Mouse (Mus musculus): ENCODE results near the gene Itgb1bp2. TPM values are rescaled to one million over a fixed set of nuclear protein-coding genes. Genes with fewer than 3 reads are reported as not detected.
"Not testable (repeated sequence)": the region's sequence is repeated elsewhere in the genome, so short reads cannot be mapped to it uniquely, and the experiment has no call there.

The Itgb1bp2 gene
- polyA plus RNA-seq, 1 experiment from 2014 or later, result 3.7 TPM

DNA sequence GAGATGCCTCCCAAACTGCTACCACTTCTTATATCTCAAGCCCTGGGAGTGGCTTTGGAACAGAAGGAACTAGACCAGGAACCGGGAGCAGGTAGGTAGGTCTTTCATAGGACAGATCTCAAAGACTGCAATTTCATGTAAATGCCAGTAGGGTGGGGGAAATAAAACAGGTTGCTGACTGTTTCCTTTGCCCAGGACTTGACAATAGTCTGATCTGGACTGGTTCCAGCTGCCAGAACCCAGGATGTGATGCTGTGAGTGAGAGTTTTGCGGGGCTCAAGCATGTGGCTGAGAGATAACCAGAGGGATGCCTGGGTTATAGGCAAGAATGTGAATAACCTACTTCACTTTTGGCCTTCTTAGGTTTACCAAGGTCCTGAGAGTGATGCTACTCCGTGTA, 2.7 kb downstream of the Itgb1bp2 start:
- no peak for ATAC-seq (ENCODE audit: low FRiP score)
- Histone ChIP-seq H3K4me1 (no peaks in the 10 kb centered on the region), H3K4me2 (replicated peaks) (no peak overlapping the region), H3K27me3 (no peaks in the 10 kb centered on the region), H3K9me3 (replicated peaks) (no peaks in the 10 kb centered on the region), H3K27ac (no peak overlapping the region), H3K36me3 (peaks cover 38% of the 10 kb centered on the region), H3K4me3 (no peak overlapping the region), H3K9ac (no peak overlapping the region)
- 86% methylated on average over 3 of the region's 3 CpGs for WGBS

DNA sequence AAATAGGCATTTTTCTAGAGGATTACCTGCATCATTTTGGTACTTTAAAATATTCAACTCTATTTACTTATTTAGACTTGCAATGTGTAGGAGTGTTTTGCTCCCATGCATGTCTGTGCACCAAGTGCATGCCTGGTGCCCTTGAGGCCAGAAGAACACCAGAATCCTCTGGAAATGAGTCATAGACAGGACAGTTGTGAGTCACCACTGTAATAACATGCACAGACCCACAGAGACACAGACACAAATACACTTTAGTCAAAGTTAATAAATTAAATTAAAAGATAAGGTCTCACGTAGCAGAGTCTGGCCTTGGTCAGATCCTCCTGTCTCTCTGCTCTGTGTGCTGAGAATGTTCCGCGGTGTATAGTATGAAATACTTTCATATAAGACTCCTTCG, 23.3 kb downstream of the Itgb1bp2 start:
- Histone ChIP-seq H3K4me1 (no peaks in the 10 kb centered on the region), H3K27me3 (no peaks in the 10 kb centered on the region), H3K4me2 (replicated peaks) (no peak overlapping the region), H3K9me3 (replicated peaks) (no peaks in the 10 kb centered on the region), H3K36me3 (peaks cover 12% of the 10 kb centered on the region; the same call in 1 of the 2 replicates), H3K9ac (no peak overlapping the region), H3K27ac (no peak overlapping the region), H3K4me3 (no peak overlapping the region)
- WGBS, result 94% methylated on average over 4 of the region's 4 CpGs
- no peak for ATAC-seq (ENCODE audit: low FRiP score)

DNA sequence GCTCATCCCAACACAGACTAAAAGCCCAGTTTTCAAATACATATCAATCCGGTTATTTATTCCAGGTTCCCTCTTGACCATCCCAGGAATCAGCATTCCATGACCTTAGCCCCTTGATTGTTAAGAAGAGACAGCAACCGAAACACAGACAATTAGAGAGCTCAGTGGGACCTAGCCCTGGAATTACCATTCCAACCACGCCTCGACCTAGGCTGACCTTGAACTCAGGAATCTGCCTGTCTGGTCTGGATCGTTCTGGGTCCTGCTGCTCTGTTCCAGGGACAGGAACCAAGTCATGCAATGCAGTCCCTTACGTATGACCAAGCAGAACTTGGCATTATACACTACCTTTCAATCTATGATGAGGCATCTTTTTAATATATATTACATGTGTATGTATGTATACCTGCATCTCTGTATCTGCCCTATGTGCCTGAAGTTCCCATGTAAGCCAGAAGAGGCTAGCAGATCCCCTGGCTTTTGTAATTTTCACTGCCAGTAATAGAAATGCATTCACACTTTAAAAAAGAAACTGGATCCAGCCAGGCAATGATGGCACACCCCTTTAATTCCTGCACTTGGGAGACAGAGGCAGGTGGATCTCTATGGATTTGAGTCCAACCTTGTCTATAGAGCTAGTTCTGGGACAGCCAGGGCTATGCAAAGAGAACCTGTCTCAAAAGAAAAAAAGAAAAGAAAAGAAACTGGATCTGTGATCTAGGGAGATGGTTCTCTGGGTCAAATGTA, 32.9 kb downstream of the Itgb1bp2 start:
- peaks cover 11% of the 10 kb centered on the region; the same call in 1 of the 2 replicates for H3K36me3 ChIP-seq
- H3K27me3 ChIP-seq, result no peaks in the 10 kb centered on the region
- 74% methylated on average over 6 of the region's 6 CpGs for WGBS
- H3K9ac ChIP-seq, result no peak overlapping the region
- no peak overlapping the region for H3K4me3 ChIP-seq
- no peak for ATAC-seq (ENCODE audit: low FRiP score)
- no peak overlapping the region for H3K27ac ChIP-seq
- no peaks in the 10 kb centered on the region for H3K9me3 ChIP-seq (replicated peaks)
- H3K4me1 ChIP-seq, result no peaks in the 10 kb centered on the region
- no peak overlapping the region for H3K4me2 ChIP-seq (replicated peaks)

DNA sequence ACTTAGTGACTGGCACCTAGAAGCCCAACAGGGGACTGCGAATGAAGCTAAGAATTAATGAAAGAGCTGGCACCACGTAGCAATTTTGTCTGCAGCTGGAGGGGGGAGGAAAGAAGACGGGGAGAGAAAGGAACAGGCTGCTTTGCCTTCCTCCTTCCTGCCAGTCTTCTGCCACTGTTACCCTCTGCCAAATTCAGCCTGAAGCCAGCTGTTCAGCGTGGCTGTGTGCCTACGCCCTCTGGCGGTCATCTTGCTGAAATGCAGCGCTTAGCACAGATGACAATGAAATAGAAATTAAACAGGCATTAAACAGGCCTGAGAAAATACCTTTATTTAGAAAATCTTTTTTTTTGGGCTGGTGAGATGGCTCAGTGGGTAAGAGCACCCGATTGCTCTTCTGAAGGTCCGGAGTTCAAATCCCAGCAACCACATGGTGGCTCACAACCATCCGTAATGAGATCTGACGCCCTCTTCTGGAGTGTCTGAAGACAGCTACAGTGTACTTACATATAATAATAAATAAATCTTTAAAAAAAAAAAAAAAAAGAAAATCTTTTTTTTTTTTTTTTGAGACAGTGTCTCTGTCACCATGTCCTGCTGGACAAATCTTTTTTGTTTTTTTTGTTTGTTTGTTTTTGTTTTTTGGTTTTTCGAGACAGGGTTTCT, 37.7 kb downstream of the Itgb1bp2 start:
- WGBS, result 29% methylated on average over 11 of the region's 12 CpGs
- not testable (repeated sequence) for H3K36me3 ChIP-seq; H3K27me3 ChIP-seq; H3K4me3 ChIP-seq; H3K4me2 ChIP-seq (replicated peaks); H3K4me1 ChIP-seq; H3K9ac ChIP-seq; H3K27ac ChIP-seq; ATAC-seq (ENCODE audit: low FRiP score); H3K9me3 ChIP-seq (replicated peaks)

Other genes with a start within 250 kb of the Itgb1bp2 start
- 53.3 and 57.5 TPM in 2 replicates for gene Snx12, start 226.5 kb upstream of the Itgb1bp2 start, polyA plus RNA-seq (2016; fragmentation: Nextera tagmentation; extraction: Ambion mirVana)
- 1.8 and 2.4 TPM in 2 replicates for gene Foxo4, start 194.6 kb upstream of the Itgb1bp2 start, polyA plus RNA-seq (2016; fragmentation: Nextera tagmentation; extraction: Ambion mirVana)
- not detected in 2 replicates for gene Gm614, start 185.1 kb upstream of the Itgb1bp2 start, polyA plus RNA-seq (2016; fragmentation: Nextera tagmentation; extraction: Ambion mirVana)
- 3.5 and 4.0 TPM in 2 replicates for gene Il2rg, start 180.8 kb upstream of the Itgb1bp2 start, polyA plus RNA-seq (2016; fragmentation: Nextera tagmentation; extraction: Ambion mirVana)
- gene Gm20489, start 180.1 kb upstream of the Itgb1bp2 start, polyA plus RNA-seq (2016; fragmentation: Nextera tagmentation; extraction: Ambion mirVana), result not detected in 2 replicates
- gene Med12, start 175.1 kb upstream of the Itgb1bp2 start, polyA plus RNA-seq (2016; fragmentation: Nextera tagmentation; extraction: Ambion mirVana), result 38.9 and 39.2 TPM in 2 replicates
- gene Nlgn3, start 149.9 kb upstream of the Itgb1bp2 start, polyA plus RNA-seq (2016; fragmentation: Nextera tagmentation; extraction: Ambion mirVana), result 37.0 and 44.6 TPM in 2 replicates
- gene Gjb1, start 72.7 kb upstream of the Itgb1bp2 start, polyA plus RNA-seq (2016; fragmentation: Nextera tagmentation; extraction: Ambion mirVana), result 0.22 and 0.60 TPM in 2 replicates
- gene Zmym3, start 28.2 kb upstream of the Itgb1bp2 start, polyA plus RNA-seq (2016; fragmentation: Nextera tagmentation; extraction: Ambion mirVana), result 43.5 and 52.6 TPM in 2 replicates
- 502 and 525 TPM in 2 replicates for gene Nono, start 19.8 kb upstream of the Itgb1bp2 start, polyA plus RNA-seq (2016; fragmentation: Nextera tagmentation; extraction: Ambion mirVana)
- gene Taf1, start 83.6 kb downstream of the Itgb1bp2 start, polyA plus RNA-seq (2016; fragmentation: Nextera tagmentation; extraction: Ambion mirVana), result 22.9 and 23.1 TPM in 2 replicates
- 218 and 233 TPM in 2 replicates for gene Ogt, start 191.0 kb downstream of the Itgb1bp2 start, polyA plus RNA-seq (2016; fragmentation: Nextera tagmentation; extraction: Ambion mirVana)

All from hindbrain, embryonic 12.5 days (tissue).